Mouse (Mus musculus) kidney, adult 8-10 months (tissue): ENCODE results near the gene Tmem127.
A peak's percentile ranks its signal among the peaks of the same experiment; 100 is the strongest.
"Not testable (repeated sequence)": the region's sequence is repeated elsewhere in the genome, so short reads cannot be mapped to it uniquely, and the experiment has no call there.

Experiments used
- DNase-seq, 2 experiments: peaks; one replicate each; pipeline ENCODE4 v3.0.0; 2022

Tmem127 gene

GRCm38 (mm10) chr2:127269491-127270299 lies 22.0 kb downstream of the Tmem127 start, which contains the start of gene Stard7:
TSS of gene Stard7 (plus strand) at chr2:127270218.
- DNase-seq = peak; percentile 98

- peak; percentile 84 to 85 for DNase-seq
These were observed 22.8 kb downstream of the Tmem127 start for GRCm38 (mm10) chr2:127270300-127271041.

DNA sequence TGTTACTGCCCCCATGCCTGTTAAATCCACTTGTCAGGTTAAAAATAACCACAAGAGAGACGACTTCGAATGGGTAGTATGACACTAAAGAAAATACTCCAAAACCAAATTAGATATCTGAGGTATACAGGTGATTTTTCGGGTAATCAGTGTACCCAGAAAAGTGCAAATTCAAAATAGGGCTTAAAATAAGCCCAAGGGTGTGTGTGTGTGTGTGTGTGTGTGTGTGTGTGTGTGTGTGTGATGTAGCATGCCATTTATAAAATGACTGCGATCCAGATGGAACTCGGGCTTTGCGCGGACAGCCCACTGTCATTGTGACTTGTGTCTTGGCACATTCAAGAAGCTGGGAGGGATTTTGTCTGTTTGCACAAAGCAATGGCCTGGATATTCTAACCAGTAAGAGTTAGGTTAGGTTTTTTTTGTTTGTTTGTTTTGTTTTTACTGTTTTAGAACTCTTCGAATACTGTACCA lies 23.4 kb downstream of the Tmem127 start:
- DNase-seq = no peak

DNA sequence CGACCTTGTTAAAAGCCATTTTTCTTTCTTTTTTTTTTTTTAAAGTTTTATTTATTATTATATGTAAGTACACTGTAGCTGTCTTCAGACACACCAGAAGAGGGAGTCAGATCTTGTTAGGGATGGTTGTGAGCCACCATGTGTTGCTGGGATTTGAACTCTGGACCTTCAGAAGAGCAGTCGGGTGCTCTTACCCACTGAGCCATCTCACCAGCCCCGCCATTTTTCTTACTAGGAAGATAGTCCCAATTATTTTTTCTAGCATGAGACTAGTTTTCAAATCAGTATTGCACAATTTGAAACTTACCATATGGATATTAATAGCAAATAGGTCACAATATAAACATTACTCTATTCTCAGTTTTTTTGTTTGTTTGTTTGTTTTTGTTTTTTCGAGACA lies 24.3 kb downstream of the Tmem127 start:
- DNase-seq = not testable (repeated sequence)

GRCm38 (mm10) chr2:127272806-127273205 lies 25.1 kb downstream of the Tmem127 start:
- DNase-seq = no peak

DNA sequence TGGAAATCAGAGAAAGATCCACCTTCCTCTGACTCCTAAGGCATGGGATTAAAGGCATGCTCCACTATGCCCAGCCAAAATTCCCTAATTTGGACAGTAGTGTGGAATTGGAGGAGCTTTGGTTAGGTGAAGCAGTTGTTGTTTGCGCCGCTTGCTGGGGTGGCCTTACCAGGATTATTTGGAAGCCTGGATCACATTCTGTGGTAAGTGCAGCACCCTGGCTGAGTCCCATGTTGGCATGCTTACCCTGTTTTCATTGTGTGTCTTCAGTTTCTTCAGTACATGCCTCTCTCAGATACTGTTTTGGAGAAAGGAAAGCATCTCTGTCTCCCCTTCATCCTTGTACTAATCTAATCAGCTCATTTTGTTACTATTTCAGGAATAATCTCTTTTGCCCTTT lies 26.9 kb downstream of the Tmem127 start:
- DNase-seq = no peak

DNA sequence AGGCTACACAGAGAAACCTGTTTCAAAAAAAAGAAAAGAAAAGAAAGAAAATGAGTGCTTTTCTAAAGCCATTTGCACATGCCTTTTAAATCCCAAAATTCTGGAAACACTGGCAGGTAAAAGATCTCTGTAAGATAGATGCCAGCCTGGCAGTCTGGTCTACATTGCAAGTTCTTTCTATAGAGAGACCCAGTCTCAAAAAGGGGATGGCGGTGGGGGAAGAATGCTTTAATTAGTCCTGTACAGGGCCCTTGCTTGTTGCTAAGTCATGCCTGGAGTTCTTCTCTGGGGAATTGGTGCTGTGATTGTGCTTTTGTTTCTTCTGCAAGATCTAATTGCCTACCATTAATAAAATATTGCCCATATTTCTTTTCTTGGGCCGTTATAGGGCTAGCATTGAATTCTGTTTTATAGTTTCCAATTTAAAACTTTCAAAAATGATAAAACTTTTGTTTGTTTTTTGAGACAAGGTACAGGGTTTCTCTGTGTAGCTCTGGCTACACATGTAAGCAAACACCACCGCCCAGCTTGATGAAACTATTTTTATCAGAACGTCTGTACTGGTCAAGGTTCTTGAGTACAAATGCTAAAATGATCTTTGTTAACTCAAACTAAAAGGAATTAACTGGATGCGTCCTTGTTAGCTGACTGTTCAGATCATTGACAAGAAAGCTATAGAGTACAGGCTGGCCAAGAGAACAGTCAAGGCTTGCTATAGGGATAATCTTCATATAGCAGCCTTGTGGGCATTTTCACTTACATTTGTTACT lies 28.0 kb downstream of the Tmem127 start:
- DNase-seq = no peak

DNA sequence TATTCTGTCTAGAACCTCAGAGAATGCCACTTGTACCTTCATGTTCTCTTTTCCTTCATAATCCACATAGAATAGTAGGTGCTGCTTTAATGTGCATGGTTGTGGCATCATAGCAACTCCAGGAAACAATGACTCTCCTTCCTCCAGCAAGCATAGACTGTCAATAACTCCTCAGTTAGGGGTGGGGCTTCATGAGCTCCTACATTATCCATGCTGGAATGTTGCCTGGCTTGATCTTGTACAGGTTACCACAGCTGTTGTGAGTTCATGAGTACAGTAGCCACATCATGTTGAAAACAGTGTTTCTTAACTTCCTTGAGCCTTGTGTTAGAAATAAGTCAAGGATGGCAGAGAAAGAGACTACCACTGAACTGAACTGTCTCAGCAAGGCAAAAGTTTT lies 30.5 kb downstream of the Tmem127 start:
- no peak for DNase-seq

DNA sequence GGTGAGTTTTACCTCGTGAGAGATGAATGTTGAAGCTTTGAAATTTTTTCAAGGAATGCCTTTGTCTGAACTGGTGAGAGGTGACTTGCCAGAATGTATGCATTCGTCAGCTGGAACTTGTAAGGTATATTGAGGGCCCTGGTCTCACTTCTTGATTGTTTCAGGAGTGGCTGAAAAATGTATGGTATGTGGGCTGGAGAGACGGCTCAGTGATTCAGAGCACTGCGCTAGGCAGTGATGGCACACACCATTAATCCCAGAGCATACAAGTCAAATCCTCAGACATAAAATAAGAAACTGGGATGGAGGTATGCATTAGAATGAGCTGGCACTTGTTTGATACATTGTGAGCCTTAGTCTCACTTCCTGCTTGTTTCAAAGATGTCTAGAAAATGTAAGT lies 44.5 kb downstream of the Tmem127 start:
- DNase-seq = no peak

GRCm38 (mm10) chr2:127297001-127297805 lies 49.5 kb downstream of the Tmem127 start:
- no peak for DNase-seq

DNA sequence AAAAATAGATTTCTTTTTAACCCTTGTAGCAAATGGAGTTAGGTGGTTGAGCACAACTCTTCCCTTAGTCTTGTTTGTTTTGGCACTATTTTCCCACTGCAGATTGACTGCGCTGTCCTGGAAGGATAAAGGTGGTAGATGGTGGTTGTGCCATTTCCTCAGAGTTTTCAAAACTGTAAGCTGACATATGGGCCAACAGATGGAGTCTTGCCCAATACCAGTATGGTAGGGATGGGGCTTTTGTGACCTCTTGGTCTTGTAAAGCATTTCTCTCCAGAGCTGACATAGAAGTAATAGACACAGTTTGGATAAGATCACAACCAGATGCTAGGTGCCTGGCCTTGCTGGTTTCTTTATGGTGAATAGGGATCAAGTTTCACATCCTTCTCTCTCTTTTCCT lies 50.3 kb downstream of the Tmem127 start:
- no peak for DNase-seq

GRCm38 (mm10) chr2:127300701-127301100 lies 53.0 kb downstream of the Tmem127 start:
- DNase-seq = no peak

- no peak for DNase-seq
These were observed 54.2 kb downstream of the Tmem127 start for GRCm38 (mm10) chr2:127301883-127302282.

- DNase-seq = not testable (repeated sequence)
These were observed 56.5 kb downstream of the Tmem127 start for GRCm38 (mm10) chr2:127304192-127304591.

DNA sequence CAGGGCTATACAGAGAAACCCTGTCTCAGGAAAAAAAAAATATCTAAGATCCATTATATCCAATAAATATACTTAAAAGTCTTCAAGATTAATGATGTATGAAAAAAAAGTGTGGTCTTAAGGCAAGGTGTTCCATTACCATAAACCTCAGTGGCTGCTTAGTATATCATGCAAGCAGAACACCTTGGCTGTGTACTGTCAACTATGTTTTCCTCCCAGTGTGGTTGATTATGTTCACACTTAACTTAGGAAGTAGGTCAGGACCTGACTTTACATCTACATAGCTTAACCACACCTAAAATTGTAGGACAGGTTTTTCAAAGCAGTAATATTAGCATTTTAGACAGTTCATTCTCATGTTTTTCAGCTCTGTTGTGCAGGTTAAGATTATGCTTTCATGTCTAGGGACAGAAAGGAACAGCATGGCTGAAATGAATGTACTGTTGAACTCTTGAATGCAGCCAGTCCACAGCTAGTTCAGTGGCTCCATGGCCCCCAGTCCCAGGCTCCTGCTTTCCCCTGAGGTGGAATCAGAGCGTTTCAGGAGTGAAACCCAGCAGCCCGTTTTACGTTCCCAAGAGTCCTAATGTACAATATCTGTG lies 57.0 kb downstream of the Tmem127 start:
- DNase-seq = no peak

- no peak for DNase-seq
These were observed 58.4 kb downstream of the Tmem127 start for GRCm38 (mm10) chr2:127306123-127306522.

DNA sequence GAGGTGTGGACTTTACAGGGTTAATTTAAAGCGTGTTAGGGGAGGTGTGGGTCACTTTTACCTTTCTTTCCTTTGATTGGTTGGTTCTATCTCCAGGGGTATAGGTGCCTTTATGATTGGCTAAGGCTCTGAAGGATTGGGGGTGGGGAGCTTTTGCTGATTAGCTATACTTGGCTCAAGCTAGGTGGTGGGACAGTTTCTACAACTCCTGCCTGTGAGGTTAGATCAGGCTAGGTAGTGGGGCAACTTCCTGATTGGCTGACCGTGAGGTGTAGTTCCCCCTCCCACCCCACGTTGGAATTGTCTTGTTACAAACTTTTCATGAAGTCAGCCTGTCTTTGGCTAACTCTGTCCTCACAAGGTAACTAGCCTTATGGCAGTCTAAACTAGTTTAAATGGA lies 59.5 kb downstream of the Tmem127 start:
- DNase-seq = no peak

- DNase-seq = no peak
These were observed 61.0 kb downstream of the Tmem127 start for GRCm38 (mm10) chr2:127308660-127309059.

DNA sequence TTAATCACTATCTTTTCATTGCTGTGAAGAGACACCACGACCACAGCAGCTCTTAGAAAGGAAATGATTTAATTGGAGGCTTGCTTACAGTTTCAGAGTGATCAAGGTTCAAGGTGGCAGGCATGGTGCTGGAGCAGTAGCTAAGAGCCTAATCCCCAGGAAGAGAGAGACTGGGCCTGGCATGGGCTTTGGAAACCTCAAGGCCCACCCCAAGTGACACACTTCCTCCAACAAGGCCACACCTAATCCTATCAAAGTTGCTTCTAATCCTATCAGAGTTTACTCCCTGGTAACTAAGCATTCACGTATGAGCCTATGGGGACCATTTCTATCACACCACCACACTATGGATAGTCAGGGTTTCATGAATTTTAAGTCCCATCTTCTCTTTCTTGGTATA lies 62.5 kb downstream of the Tmem127 start:
- DNase-seq = no peak

DNA sequence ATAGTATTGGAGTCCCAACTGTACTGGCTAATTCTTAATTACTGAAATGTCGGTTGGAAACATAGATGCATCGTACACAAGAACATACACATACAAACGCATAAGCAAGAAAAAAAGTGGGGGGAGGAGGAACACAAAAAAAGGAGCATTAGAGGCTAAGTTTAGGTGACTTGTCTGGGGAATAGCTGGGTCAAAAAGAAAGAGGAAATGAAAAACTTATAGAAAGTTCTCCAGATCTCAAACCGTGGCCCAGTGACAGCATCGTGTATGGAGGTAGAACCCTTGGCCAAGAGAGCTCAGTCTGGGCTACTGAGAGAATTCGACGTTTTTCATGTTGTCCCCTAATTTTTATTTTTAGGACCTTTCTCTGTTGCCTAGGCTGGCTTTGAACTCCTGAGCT lies 63.0 kb downstream of the Tmem127 start:
- DNase-seq = no peak
